Mouse (Mus musculus): ENCODE measurements around the gene Dennd5b.

- no peak for TF ChIP-seq CTCF (IDR thresholded peaks at IDR 0.05; ENCODE audit: borderline replicate concordance, control insufficient read depth, extremely low read depth, insufficient read depth, low read length, poor library complexity)
- no peak for TF ChIP-seq POLR2A (IDR thresholded peaks at IDR 0.05; ENCODE audit: control insufficient read depth, extremely low read depth, insufficient read depth, low read length, poor library complexity)
These were observed 108.1 kb downstream of the Dennd5b start for GRCm38 (mm10) chr6:148993117-148994077.

Data from thymus, adult 2 months (tissue).